Mouse (Mus musculus) MEL (cell line): Measurements from ENCODE around the gene Anp32e. TPM values are rescaled to one million over a fixed set of nuclear protein-coding genes. Genes with fewer than 3 reads are reported as not detected.
A peak's percentile ranks its signal among the peaks of the same experiment; 100 is the strongest.

Experiments used
- DNase-seq: peaks from one replicate; pipeline ENCODE4 v3.0.0; 2011; ENCODE audit warnings: low read depth, low spot score
- H3K27ac ChIP-seq: 2 replicates; pipeline ENCODE4 v1.5.1; 2012; ENCODE audit warnings: low read depth, mild to moderate bottlenecking, control low read depth, low read length, moderate library complexity; ENCODE audit not compliant: control insufficient read depth
- H3K27me3 ChIP-seq, 2 experiments: fragments of 150-350 bp in 1 of 2; sonication (generic) in 1 of 2; 2 replicates each; pipeline ENCODE4 v1.6.1; 2012; ENCODE audit warnings: low read length in 2 of 2, mild to moderate bottlenecking in 2 of 2, improper control_type of control experiment in 1 of 2, moderate library complexity in 1 of 2; ENCODE audit not compliant: insufficient read depth in 2 of 2, control insufficient read depth in 1 of 2
- H3K36me3 ChIP-seq, 2 experiments: 2 replicates each; pipeline ENCODE4 v1.6.1; 2012 to 2014; ENCODE audit warnings: low read length in 2 of 2, improper control_type of control experiment in 1 of 2, inconsistent platforms in 1 of 2, mild to moderate bottlenecking in 1 of 2; ENCODE audit not compliant: insufficient read depth in 2 of 2, control insufficient read depth in 1 of 2
- H3K4me1 ChIP-seq, 2 experiments: fragments of 150-350 bp in 1 of 2; sonication (generic) in 1 of 2; 2 replicates each; pipeline ENCODE4 v1.6.1; 2012; ENCODE audit warnings: low read length in 2 of 2, improper control_type of control experiment in 1 of 2, mild to moderate bottlenecking in 1 of 2; ENCODE audit not compliant: insufficient read depth in 2 of 2, control insufficient read depth in 1 of 2
- H3K4me3 ChIP-seq, 2 experiments: fragments of 150-350 bp in 1 of 2; sonication (generic) in 1 of 2; 2 replicates each; pipeline ENCODE4 v1.5.1; 2012; ENCODE audit warnings: low read depth in 2 of 2, low read length in 2 of 2, mild to moderate bottlenecking in 2 of 2, moderate library complexity in 2 of 2, control low read depth in 1 of 2, improper control_type of control experiment in 1 of 2; ENCODE audit not compliant: control insufficient read depth in 1 of 2, insufficient read depth in 1 of 2
- H3K79me2 ChIP-seq: 2 replicates; pipeline ENCODE4 v1.6.1; 2012; ENCODE audit warnings: mild to moderate bottlenecking, low read length, moderate library complexity; ENCODE audit not compliant: control insufficient read depth, poor library complexity, insufficient read depth
- H3K9ac ChIP-seq: 2 replicates; pipeline ENCODE4 v1.6.1; 2012; ENCODE audit warnings: low read depth, mild to moderate bottlenecking, control low read depth, low read length, moderate library complexity; ENCODE audit not compliant: control insufficient read depth, poor library complexity, severe bottlenecking
- H3K9me3 ChIP-seq: fragments of 150-350 bp; sonication (generic); replicated peaks from 2 replicates; pipeline ENCODE4 v1.6.1; 2012; ENCODE audit warnings: mild to moderate bottlenecking, low read length, improper control_type of control experiment, moderate library complexity; ENCODE audit not compliant: insufficient read depth
- BHLHE40 ChIP-seq: IDR thresholded peaks from 2 replicates; pipeline ENCODE4 v1.6.1; 2012; ENCODE audit warnings: low read depth, mild to moderate bottlenecking, inconsistent platforms, low read length, improper control_type of control experiment, borderline replicate concordance
- CHD1 ChIP-seq: IDR thresholded peaks from 2 replicates; pipeline ENCODE4 v1.6.1; 2012; ENCODE audit warnings: low read depth, mild to moderate bottlenecking, inconsistent platforms, low read length, improper control_type of control experiment
- CHD2 ChIP-seq: IDR thresholded peaks from 2 replicates; pipeline ENCODE4 v1.6.1; 2011; ENCODE audit warnings: low read length, improper control_type of control experiment
- CTCF ChIP-seq, 3 experiments: IDR thresholded peaks in 2 of 3; conservative IDR thresholded peaks in 1 of 3; 2 replicates each; pipeline ENCODE4 v1.5.1; 2011 to 2012; ENCODE audit warnings: low read length in 3 of 3, low read depth in 2 of 3, mild to moderate bottlenecking in 2 of 3, improper control_type of control experiment in 1 of 3, inconsistent platforms in 1 of 3, mixed read lengths in 1 of 3, moderate library complexity in 1 of 3; ENCODE audit not compliant: control insufficient read depth in 1 of 3, insufficient read depth in 1 of 3, poor library complexity in 1 of 3, severe bottlenecking in 1 of 3
- E2F4 ChIP-seq: IDR thresholded peaks from 2 replicates; pipeline ENCODE4 v1.6.1; 2011; ENCODE audit warnings: low read depth, low read length, improper control_type of control experiment, borderline replicate concordance
- ELF1 ChIP-seq: IDR thresholded peaks from 2 replicates; pipeline ENCODE4 v1.6.1; 2014; ENCODE audit warnings: low read depth, mild to moderate bottlenecking, inconsistent platforms, low read length, improper control_type of control experiment, moderate library complexity
- ETS1 ChIP-seq: IDR thresholded peaks from 2 replicates; pipeline ENCODE4 v1.6.1; 2012; ENCODE audit warnings: low read depth, mild to moderate bottlenecking, inconsistent platforms, low read length, improper control_type of control experiment, moderate library complexity
- GABPA ChIP-seq: IDR thresholded peaks from 2 replicates; pipeline ENCODE4 v1.6.1; 2012; ENCODE audit warnings: low read depth, mild to moderate bottlenecking, inconsistent platforms, low read length, improper control_type of control experiment, moderate library complexity
- GATA1 ChIP-seq: IDR thresholded peaks from 2 replicates; pipeline ENCODE4 v1.6.1; 2011; ENCODE audit warnings: low read depth, low read length, improper control_type of control experiment
- HCFC1 ChIP-seq: IDR thresholded peaks from 2 replicates; pipeline ENCODE4 v1.6.1; 2012; ENCODE audit warnings: low read depth, mild to moderate bottlenecking, inconsistent platforms, low read length, improper control_type of control experiment, moderate library complexity
- JUND ChIP-seq: IDR thresholded peaks from 2 replicates; pipeline ENCODE4 v1.6.1; 2011; ENCODE audit warnings: low read depth, mild to moderate bottlenecking, improper control_type of control experiment, low read length
- KAT2A ChIP-seq: conservative IDR thresholded peaks from 2 replicates; pipeline ENCODE4 v1.6.1; 2012; ENCODE audit warnings: low read depth, low read length, improper control_type of control experiment, inconsistent platforms
- MAX ChIP-seq: IDR thresholded peaks from 2 replicates; pipeline ENCODE4 v1.6.1; 2011; ENCODE audit warnings: low read length, improper control_type of control experiment
- MAZ ChIP-seq: IDR thresholded peaks from 2 replicates; pipeline ENCODE4 v1.6.1; 2012; ENCODE audit warnings: low read depth, mild to moderate bottlenecking, inconsistent platforms, low read length, improper control_type of control experiment
- MXI1 ChIP-seq: IDR thresholded peaks from 2 replicates; pipeline ENCODE4 v1.6.1; 2011; ENCODE audit warnings: mild to moderate bottlenecking, low read depth, low read length, improper control_type of control experiment
- MYB ChIP-seq: IDR thresholded peaks from 2 replicates; pipeline ENCODE4 v1.6.1; 2011; ENCODE audit warnings: mild to moderate bottlenecking, low read depth, low read length, improper control_type of control experiment
- MYC ChIP-seq: IDR thresholded peaks from 2 replicates; pipeline ENCODE4 v1.6.1; 2011; ENCODE audit warnings: low read depth, mild to moderate bottlenecking, low read length, improper control_type of control experiment, moderate library complexity
- NELFE ChIP-seq: IDR thresholded peaks from 2 replicates; pipeline ENCODE4 v1.6.1; 2011; ENCODE audit warnings: low read depth, low read length, improper control_type of control experiment
- NRF1 ChIP-seq: IDR thresholded peaks from 2 replicates; pipeline ENCODE4 v1.6.1; 2014; ENCODE audit warnings: low read depth, mild to moderate bottlenecking, inconsistent platforms, low read length, improper control_type of control experiment, moderate library complexity; ENCODE audit not compliant: poor library complexity, insufficient read depth, severe bottlenecking
- POLR2A ChIP-seq, 2 experiments: IDR thresholded peaks; 2 replicates each; pipeline ENCODE4 v1.6.1; 2011 to 2012; ENCODE audit warnings: low read length in 2 of 2, mild to moderate bottlenecking in 2 of 2, control low read depth in 1 of 2, improper control_type of control experiment in 1 of 2, low read depth in 1 of 2, moderate library complexity in 1 of 2; ENCODE audit not compliant: control insufficient read depth in 1 of 2, insufficient read depth in 1 of 2, poor library complexity in 1 of 2
- POLR2AphosphoS2 ChIP-seq: IDR thresholded peaks from 2 replicates; pipeline ENCODE4 v1.6.1; 2011; ENCODE audit warnings: low read length, improper control_type of control experiment
- POLR2AphosphoS5 ChIP-seq: IDR thresholded peaks from 2 replicates; pipeline ENCODE4 v1.6.1; 2012; ENCODE audit warnings: low read depth, borderline replicate concordance, mild to moderate bottlenecking, inconsistent platforms, low read length, moderate library complexity, mixed read lengths
- RCOR1 ChIP-seq: IDR thresholded peaks from 2 replicates; pipeline ENCODE4 v1.6.1; 2012; ENCODE audit warnings: low read depth, mild to moderate bottlenecking, inconsistent platforms, low read length, improper control_type of control experiment
- SIN3A ChIP-seq: IDR thresholded peaks from 2 replicates; pipeline ENCODE4 v1.6.1; 2012; ENCODE audit warnings: low read length, improper control_type of control experiment, inconsistent platforms
- TAL1 ChIP-seq: IDR thresholded peaks from 2 replicates; pipeline ENCODE4 v1.6.1; 2012; ENCODE audit warnings: mild to moderate bottlenecking, inconsistent platforms, low read length, moderate library complexity, mixed read lengths
- TBP ChIP-seq: IDR thresholded peaks from 2 replicates; pipeline ENCODE4 v1.8.0; 2011; ENCODE audit warnings: low read depth, low read length, improper control_type of control experiment
- TCF12 ChIP-seq: IDR thresholded peaks from 2 replicates; pipeline ENCODE4 v1.6.1; 2014; ENCODE audit warnings: low read depth, mild to moderate bottlenecking, inconsistent platforms, low read length, improper control_type of control experiment, moderate library complexity
- UBTF ChIP-seq: IDR thresholded peaks from 2 replicates; pipeline ENCODE4 v1.6.1; 2012; ENCODE audit warnings: low read depth, mild to moderate bottlenecking, inconsistent platforms, low read length, improper control_type of control experiment, moderate library complexity, borderline replicate concordance; ENCODE audit not compliant: insufficient read depth
- USF1 ChIP-seq: IDR thresholded peaks from 2 replicates; pipeline ENCODE4 v1.6.1; 2014; ENCODE audit warnings: low read depth, mild to moderate bottlenecking, inconsistent platforms, low read length, improper control_type of control experiment, moderate library complexity
- USF2 ChIP-seq, 2 experiments: IDR thresholded peaks; 2 replicates each; pipeline ENCODE4 v1.6.1; 2011 to 2012; ENCODE audit warnings: improper control_type of control experiment in 2 of 2, low read length in 2 of 2, borderline replicate concordance in 1 of 2, inconsistent platforms in 1 of 2, low read depth in 1 of 2, mild to moderate bottlenecking in 1 of 2; ENCODE audit not compliant: insufficient read depth in 1 of 2
- ZC3H11A ChIP-seq: IDR thresholded peaks from 2 replicates; pipeline ENCODE4 v1.6.1; 2012; ENCODE audit warnings: low read depth, mild to moderate bottlenecking, inconsistent platforms, low read length, improper control_type of control experiment
- ZKSCAN1 ChIP-seq: IDR thresholded peaks from 2 replicates; pipeline ENCODE4 v1.6.1; 2012; ENCODE audit warnings: low read depth, mild to moderate bottlenecking, inconsistent platforms, low read length, improper control_type of control experiment, moderate library complexity
- ZMIZ1 ChIP-seq: IDR thresholded peaks from 2 replicates; pipeline ENCODE4 v1.6.1; 2012; ENCODE audit warnings: low read depth, mild to moderate bottlenecking, inconsistent platforms, low read length, improper control_type of control experiment, moderate library complexity
- ZNF384 ChIP-seq: IDR thresholded peaks from 2 replicates; pipeline ENCODE4 v1.6.1; 2012; ENCODE audit warnings: low read depth, mild to moderate bottlenecking, inconsistent platforms, low read length, improper control_type of control experiment
- polyA plus RNA-seq, 2 experiments: library from polyadenylated mRNA; stranded (reverse) in 1 of 2; unstranded in 1 of 2; fragments of >175 nt in 1 of 2; fragments of >200 nt in 1 of 2; gene quantifications; 2 replicates each; pipeline versions ENCODE4 v1.2.1 to v1.2.4; 2012; ENCODE audit warnings: low replicate concordance in 2 of 2, low read depth in 1 of 2; ENCODE audit not compliant: insufficient read length in 2 of 2, insufficient read depth in 1 of 2, missing spikeins in 1 of 2
- total RNA-seq: library from RNA; depleted of rRNA; stranded (reverse); fragments of 300-350 nt; gene quantifications from 2 replicates; pipeline ENCODE4 v1.2.3, GENCODE M21; 2012

The Anp32e gene
- total and polyA plus RNA-seq, 3 experiments = 159 to 748 (median 412) TPM

DNA sequence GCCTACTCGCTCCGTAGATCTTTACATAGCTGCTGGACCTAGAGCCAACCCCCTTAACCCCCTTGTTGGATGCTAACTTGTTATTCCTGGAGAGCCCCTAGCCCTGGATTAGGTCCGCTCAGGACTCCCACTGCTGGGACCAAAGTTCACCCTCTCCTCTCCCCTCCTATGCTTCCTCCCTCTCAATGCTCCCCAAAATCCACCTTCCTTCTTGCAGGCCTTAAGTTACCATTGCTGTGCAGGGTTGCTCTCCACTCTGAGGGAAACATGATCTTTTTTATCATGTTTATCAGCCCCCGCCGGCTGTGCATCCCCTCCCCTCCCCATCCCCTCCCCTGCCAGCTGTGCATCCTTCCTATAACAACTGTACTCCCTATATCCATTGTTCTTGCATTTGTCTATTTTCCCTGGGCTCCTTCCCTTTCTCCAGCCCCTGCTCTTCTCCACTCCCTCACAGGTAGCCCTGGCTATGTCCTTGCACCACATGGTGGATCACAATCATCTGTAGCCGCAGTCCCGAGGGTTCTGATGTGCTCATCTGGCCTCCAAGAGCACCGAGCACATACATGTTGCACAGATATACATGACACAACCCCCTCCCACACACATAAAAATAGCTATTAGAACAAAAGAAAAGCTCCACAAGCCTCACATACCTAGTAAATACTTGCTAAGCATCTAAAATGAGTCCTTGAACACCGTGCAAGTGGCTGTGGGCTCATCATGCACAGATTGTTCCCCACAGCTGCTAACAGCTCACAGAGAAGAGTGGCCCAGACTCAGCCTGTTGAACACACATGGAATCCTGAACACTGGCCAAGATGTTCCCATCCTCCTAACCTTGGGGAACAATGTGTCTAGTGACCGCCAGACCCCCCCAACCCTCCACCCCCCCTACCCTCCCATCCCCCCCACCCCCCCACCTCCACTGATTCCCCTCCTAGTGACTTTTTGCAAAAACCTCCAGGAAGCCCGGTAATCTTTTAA, 36.7 kb upstream of the Anp32e start:
- peaks cover 0 to 16% of the 10 kb centered on the region in 2 experiments; a peak in 2 of 4 replicates for H3K36me3 ChIP-seq
- peaks cover 12 to 20% of the 10 kb centered on the region in 2 experiments for H3K4me1 ChIP-seq
- no peaks in the 10 kb centered on the region for H3K9me3 ChIP-seq
- peak; percentile 82 for DNase-seq
- no peaks in the 10 kb centered on the region for H3K27me3 ChIP-seq
- H3K9ac ChIP-seq = peak overlapping the region; percentile 39
- peak overlapping the region; percentile 79 for H3K27ac ChIP-seq
- H3K79me2 ChIP-seq = peaks cover 11% of the 10 kb centered on the region
- peak overlapping the region; percentile 59 to 82 for H3K4me3 ChIP-seq
- TF ChIP-seq ZNF384 (no peak), TCF12 (peak; percentile 84), CTCF (IDR thresholded peaks at IDR 0.05 in 2 of 3, conservative IDR thresholded peaks at IDR 0.05 in 1 of 3; ENCODE audit: control insufficient read depth in 1 of 3, insufficient read depth in 1 of 3, low read depth in 2 of 3, low read length in 3 of 3, poor library complexity in 1 of 3, severe bottlenecking in 1 of 3) (no peak), MAX (peak; percentile 5; the same call in 1 of the 2 replicates), USF1 (no peak), E2F4 (no peak), ZMIZ1 (no peak), CHD2 (no peak), ELF1 (no peak), NELFE (peak; percentile 24; the same call in 1 of the 2 replicates), HCFC1 (peak; percentile 33; the same call in 1 of the 2 replicates), POLR2A (IDR thresholded peaks at IDR 0.05; ENCODE audit: control insufficient read depth in 1 of 2, insufficient read depth in 1 of 2, low read depth in 1 of 2, low read length in 2 of 2, poor library complexity in 1 of 2) (0 out of 4 replicates have a peak, but pooled peaks of 1 of the 2 experiments have one; percentile 43), NRF1 (no peak), GATA1 (peak; percentile 66), MYC (0 out of 2 replicates have a peak, but pooled peaks have one; percentile 10), ETS1 (peak; percentile 59), JUND (no peak), ZC3H11A (no peak), MYB (no peak), GABPA (no peak), ZKSCAN1 (no peak), TAL1 (peak; percentile 79), UBTF (0 out of 2 replicates have a peak, but pooled peaks have one; percentile 18), SIN3A (no peak; the same call in 1 of the 2 replicates), POLR2AphosphoS5 (no peak), RCOR1 (peak; percentile 36), KAT2A (no peak), MAZ (no peak; the same call in 1 of the 2 replicates), TBP (no peak), BHLHE40 (no peak; the same call in 1 of the 2 replicates), POLR2AphosphoS2 (no peak), CHD1 (0 out of 2 replicates have a peak, but pooled peaks have one; percentile 88), USF2 (IDR thresholded peaks at IDR 0.05; ENCODE audit: borderline replicate concordance in 1 of 2, insufficient read depth in 1 of 2, low read depth in 1 of 2, low read length in 2 of 2) (no peak), MXI1 (no peak)
